Mouse (Mus musculus) cerebellum, postnatal 14 days (tissue): Measurements from ENCODE around the gene Erc2.
A peak's percentile ranks its signal among the peaks of the same experiment; 100 is the strongest.

Experiments used
- DNase-seq, 2 experiments: peaks; one replicate each; pipeline ENCODE4 v3.0.0; 2021; ENCODE audit warnings: mixed read lengths in 2 of 2

The Erc2 gene

DNA sequence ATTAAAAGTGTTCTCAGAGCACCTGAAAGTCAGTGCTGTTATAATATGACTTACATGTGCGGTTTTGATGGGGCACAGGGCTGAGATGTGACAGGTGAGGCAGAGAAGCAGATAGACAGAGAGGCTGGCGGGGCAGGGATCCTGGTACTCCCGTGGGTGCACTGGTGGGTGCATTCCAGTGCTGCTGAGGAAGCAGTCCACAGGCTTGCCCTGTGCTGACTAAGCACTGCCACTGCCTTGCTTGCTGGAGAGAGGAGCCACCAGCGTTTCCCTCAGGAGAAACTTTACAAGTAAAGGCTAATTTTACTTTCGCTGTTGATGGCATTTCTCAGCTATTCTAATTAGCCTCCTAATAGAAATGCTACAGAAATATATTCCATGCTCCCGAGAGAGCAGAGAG lies 45.9 kb downstream of the Erc2 start:
- no peak for DNase-seq

DNA sequence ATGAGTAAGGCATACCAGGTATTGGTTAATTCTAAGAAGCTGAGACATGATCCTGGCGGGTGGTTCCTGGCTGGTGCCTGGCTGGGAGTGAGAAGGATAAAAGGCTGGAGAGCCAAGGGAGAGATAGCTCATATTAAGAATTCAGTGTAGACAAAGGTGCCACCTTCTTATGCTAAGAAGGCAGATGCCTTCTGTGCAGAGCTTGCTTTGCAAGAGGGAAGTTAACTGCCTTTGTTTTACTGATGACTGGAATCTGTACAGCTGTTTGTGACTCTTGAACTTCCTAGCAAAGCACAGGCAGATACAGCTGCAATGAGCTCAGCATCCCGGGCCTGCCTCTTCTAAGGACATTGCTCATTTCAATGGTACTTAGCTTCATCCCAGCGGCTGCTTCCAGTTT lies 47.7 kb downstream of the Erc2 start:
- DNase-seq = no peak

DNA sequence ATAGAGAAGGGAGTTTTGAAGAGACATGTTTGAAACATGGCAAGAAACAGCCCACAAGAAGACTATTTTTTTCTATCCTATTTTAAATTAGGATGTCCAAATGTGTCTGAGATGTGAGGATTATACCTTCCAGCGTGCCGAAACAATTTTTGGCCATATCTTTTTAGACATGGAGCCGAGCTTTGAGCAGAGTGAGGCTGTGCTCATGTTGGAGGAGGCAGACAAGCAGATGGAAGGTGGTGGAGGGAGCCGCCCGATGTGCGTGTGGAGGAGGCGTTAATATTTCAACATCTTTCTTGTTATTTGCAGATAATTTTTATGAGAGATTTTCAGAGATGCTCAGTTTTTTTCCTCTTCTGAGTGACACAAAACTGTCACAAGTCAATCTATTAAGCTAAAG lies 50.5 kb downstream of the Erc2 start:
- no peak for DNase-seq

DNA sequence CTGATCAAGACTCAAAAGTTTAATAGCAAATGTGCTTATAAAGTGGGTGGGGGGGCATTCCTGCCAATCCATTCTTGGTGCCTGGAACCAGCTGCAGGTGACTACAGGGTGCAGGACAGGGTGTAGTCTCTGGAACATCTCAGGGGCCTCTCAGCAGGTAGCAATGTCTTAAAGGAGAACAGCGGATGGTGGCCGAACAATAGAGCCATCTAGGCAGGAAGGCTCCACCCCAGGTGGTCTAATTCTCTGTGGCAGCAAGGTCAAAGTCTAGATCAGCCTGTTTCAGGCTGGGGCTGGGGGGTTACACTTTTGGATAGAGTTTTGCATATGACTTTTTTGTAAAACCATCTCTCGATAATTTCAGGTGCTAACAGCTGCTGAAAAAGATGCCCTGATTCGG lies 51.9 kb downstream of the Erc2 start:
- no peak for DNase-seq

DNA sequence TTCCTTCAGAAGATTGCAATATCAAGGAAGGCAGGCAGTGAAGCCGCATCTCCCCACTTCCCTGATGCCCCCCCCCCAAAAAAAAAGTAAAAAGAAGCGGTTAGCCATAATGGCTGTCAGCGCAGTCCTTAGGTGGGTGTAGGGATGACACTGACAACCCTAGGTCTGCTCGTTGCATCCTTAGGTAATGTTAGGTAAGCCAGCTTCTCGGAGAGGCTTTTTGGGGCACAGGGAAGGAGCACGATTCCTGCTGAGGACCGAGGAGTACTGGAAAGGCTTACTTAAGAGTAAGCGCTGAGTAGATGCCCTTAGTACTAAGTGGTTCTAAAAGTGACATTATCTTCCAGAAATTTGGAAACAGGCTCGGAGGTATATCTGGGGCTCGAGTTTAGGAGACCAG lies 52.3 kb downstream of the Erc2 start:
- no peak for DNase-seq

DNA sequence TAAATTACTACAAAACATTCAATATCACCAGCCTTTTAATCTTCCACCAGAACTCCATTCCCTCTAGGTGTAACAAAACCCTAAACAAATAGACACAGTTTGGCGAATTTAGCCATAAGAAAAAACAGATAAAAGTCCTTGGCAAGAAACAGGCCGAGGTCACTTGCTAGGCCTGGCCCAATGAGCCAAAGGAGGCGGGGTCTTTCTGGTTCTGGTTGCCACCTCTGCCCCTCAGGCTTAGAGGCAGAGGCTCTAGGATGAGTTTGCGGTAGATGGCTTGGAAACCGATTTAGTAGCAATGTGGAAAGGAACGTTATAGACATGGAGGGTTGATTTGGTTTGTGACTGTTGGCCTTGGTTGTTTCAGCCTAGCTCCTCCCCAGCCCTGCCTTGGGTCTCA lies 52.8 kb downstream of the Erc2 start:
- DNase-seq = no peak

DNA sequence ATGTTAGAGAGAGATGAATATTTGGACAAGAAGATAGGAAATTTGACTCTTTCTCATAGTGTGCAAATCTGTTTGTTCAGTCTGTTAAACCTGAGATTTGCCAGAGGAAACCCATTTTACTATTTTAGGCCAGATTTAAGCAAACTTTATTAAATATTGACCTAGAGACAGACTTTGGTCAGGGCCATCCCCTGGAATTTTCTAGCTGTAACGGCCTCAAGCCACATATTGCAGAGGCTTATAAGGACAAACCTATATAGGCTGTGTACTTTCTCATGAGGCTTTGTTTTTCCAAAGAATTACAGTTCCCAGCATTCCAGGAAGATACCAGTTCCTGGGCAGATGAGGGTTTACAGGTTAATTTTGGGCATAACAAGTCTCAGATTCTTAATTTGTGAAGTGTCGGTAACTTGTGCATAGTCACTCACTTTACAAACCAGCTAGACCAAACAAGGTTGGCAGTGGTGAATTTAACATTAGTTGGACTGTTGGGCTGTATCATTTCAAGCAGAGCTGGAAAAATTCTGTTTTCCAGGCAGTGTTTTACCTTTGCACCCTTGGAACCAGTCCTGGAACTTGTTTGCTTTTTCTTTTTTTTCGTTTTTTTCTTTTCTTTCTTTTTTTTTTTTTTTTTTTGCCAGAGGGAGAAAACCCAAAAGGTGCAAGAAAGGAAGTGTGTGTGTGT lies 60.3 kb downstream of the Erc2 start:
- DNase-seq = no peak

DNA sequence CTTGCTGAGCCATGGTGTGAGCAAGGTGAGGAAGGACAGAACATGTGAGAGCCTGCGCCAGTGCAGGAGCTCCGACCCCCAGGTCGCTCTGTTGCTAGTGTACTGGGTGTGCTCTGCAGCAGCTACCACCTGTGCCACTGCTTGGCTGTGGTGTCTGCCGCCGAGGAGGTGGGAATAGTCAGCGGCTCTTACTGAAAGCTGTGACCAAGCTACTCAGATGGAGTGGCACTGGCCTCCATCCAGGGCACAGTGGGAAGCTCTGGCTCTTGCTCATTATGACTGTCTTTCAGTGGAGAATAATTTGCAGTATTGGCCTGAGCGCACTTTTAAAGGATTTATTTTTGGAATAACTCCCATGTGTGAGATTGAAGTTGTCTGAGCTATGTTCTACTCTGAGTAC lies 73.6 kb downstream of the Erc2 start:
- peak; percentile 97 for DNase-seq

DNA sequence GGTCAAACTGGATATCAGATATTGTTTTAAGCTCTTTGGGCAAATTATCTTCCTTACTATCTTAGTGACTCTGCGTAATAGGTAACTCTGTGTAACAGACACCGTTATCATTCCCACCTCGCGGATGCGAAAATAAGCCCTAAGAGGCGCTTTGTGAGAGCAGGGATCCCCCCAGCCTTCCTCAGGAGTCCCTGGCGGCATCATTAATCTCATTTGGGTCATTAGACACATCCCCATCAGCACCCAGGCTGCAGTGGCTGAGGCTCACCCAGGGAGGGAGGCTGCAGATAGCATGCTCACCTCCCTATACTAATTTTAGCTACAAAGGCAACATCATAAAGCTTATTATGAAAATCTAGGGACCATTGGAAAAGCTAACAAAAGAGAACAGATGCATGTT lies 95.1 kb downstream of the Erc2 start:
- DNase-seq = no peak

DNA sequence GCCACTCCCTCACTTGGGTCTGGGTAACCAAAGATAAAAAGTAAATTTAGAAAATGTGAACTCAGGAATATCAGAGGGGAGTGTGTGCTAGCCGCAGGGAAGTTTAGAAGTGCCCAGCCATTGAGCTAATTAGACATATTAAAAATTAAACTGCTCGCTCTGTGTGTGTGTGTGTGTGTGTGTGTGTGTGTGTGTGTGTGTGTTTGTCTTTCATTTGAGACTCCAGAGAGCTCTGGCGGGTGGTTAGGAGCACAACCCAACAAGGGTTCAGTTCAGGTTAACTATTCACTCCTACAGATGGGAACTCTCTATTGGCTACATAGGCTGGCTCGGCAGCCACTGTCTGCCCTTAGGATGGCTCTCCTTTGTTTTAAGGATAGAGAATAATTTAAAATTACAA lies 97.4 kb downstream of the Erc2 start:
- DNase-seq = no peak

DNA sequence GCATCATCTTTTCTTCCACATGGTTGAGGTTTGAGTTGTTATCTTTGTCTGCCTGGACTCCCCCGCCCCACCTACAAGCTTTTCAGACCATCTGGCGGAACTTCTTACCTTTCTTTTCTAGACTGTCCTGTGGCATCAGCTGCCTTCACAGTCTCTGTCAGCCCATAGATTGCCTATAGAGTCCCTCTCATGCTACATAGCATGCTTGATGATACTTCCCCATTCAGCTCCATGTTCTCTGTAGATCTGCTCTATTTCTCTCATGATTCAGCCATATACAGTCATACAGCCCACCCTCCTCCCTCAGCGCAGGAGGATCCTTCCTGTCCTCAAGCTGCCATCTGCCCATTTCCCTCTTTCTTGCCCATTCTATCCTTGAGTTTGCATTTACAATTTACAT lies 98.7 kb downstream of the Erc2 start:
- no peak for DNase-seq

DNA sequence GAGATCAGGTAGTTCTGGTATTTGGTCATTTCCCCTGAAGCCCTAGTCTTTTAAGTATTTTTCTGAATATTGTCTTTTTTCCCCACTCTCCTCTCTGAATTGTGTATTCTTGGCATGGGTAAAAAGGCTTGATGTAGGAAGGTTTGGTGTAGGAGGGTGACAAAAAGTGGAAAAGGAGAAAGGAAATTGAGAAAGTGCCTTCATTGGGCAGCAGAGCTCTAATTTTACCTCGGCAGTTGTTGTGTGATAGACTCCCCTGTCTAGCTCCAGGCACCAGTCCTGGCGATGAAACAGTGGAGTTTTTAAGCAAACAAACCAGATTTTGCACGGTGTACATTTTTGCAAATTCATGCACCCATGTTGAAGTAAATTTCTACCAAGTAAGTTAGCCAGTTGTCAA lies 99.5 kb downstream of the Erc2 start:
- no peak for DNase-seq

DNA sequence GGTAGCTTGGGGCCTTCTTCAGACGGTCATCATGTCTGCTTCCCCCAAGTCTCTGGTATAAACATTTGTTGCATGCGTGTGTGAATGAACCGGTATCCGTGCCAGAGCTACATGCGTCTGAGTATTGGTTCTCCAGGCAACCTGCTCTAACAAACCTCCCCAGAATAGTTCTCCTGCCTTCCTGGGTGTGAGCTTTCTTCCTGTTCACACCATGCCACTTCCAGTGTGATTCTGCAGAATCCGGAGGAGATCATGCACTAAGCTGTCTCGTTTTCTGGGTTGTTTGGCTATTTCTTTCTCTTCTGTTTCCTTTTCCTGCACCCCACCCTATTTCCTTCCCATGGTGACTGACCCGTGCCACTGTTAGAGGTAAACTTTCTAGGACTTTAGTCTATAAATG lies 105.3 kb downstream of the Erc2 start:
- no peak for DNase-seq

DNA sequence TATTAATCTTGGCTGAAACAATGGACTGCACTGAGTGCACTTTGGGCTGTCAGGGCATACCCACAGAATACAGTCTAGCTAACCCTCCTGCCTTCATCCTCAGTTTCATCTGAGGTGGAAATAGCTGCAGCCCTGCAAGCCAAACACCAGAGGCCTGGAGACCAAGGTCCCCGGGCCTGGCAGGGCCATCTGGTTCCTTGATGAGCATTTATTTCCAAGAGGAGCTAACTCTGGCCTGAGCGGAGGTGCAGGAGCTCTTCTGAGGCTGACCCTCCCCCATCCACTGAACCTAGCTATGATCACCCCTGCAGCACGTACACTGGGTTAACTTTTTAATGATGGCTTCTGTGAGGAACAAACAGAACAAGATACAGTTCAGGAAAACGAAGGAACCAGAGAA lies 108.9 kb downstream of the Erc2 start:
- peak in 1 of 2 experiments; percentile 13 for DNase-seq

DNA sequence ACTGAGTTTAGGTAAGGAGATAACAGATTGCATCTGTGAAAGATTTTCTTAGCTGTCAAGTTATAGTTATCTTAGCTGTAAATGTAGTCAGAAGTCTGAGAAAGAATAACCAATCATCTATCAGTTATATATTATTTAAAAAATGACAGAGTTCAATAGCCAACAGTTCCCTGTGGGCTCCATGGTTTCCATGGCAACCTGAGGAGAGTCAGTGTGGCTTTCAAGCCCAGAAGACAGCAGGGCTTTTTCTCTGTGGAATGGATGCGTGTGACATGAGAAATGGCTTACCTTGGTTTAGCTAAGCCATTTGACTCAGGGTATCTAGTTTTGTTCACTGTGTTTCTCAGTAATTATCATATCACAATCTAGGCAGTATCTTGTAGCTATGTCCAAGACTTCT lies 117.2 kb downstream of the Erc2 start:
- DNase-seq = peak in 1 of 2 experiments; percentile 23

DNA sequence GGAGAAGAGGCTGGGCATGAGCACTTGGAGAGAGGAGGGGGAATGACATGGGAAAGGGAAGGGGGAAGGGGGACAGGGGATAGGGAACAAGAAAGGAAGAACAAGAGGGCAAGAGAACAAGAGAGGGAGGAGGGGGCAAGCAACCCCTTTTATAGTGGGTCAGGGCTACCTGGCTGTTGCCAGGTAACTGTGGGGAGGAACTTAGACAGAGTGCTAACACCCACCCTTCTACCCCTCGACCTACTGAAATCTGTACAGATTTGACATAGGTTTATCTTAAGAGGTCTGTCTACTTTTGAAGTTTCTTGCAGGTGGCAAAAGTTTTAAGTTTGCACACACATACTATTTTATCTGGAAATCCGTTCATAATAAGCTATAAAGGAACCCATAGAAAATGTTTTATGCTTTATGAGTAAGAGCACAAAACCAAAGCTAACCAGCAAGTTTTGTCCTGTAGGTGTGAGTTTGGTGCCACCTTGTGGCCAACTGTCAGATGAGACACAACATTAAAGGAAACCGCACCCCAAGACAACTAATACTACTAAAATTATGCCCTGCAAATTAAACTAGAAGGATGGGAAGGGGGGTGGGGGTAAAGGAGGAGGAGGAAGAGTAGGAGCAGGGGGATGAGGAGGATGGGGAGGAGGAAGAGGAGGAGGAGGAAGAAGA lies 119.2 kb downstream of the Erc2 start:
- DNase-seq = peak; percentile 85

DNA sequence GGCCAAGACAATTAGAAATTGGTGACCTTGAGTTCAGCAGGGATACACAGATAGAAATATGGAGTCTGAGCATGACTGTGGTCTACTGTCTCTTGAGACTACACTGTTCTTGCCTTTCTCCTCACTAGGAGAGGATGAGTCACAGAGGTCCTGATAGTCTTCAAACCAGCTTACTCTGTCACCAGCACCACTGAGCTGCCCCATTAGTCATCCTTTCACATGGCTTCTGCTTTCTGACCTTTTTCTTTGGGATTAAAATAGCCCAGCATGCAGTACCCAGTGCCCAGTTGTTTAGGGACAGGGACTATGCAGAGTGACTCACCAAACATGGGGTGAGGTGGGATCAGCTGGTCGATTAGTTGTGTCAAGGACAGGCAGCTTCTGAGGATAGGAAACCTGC lies 132.1 kb downstream of the Erc2 start:
- no peak for DNase-seq

DNA sequence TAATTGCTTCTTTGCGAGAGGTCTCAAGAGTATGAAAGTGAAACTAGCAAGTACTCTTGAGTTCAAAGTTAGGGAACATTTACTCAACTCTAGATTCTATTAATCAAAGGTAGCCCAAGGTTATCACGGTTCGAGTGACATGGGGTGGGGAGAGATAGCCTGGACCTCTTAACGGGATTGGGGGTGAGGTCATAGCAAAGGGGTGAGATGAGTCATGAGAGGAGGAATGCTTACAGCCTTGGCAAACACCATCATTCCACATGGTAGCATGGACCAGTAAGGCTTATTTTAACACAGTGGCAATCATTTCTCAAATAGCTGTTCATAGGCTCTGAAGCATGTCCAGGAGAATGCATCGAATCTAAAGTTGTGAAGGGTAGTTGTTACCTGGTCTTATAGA lies 134.7 kb downstream of the Erc2 start:
- DNase-seq = no peak

DNA sequence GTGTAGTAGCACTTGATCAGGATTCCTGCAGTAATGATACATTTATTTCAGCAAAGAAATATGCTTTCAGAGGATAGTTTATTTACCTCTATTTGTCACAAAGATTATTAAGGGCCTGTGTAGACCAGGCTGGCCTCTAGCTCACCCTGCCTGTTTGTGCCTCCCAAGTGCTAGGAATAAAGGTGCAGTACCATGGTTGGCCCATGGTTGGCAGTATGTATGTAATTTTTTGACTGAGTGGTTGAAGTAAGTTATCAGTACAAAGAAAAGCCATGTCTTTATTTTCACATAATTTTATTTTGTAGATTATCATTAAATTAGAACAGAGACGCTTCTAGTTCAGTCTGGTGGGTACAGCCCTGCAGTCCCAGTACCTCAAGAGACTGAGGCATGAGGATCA lies 136.0 kb downstream of the Erc2 start:
- peak; percentile 33 to 52 for DNase-seq

DNA sequence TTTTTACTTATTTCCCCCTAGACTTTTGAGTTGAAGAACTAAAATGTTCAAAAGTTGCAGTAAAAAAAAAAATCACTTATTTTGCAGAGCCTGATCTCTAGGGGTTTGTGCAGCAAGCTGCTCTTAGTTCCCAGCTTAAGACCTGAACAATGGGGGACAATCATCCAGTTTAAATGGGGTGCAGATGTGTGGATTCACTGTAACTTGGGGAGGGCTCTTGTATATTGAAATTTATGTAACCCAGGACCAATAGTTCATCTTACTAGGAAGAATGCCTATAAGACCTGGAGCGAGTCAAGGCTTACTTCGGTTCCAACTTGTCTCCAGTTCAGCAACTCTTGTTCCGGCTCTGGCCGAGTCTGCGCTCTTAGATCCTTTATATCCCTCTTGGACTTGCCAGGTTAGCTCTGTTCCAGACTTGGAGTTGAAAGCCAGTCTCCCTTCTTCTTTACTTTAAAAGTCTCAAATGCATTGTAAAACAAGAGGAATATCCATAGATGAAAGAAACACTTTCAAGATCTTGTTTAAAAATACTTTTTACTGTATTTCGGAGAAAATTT lies 136.9 kb downstream of the Erc2 start:
- DNase-seq = no peak

DNA sequence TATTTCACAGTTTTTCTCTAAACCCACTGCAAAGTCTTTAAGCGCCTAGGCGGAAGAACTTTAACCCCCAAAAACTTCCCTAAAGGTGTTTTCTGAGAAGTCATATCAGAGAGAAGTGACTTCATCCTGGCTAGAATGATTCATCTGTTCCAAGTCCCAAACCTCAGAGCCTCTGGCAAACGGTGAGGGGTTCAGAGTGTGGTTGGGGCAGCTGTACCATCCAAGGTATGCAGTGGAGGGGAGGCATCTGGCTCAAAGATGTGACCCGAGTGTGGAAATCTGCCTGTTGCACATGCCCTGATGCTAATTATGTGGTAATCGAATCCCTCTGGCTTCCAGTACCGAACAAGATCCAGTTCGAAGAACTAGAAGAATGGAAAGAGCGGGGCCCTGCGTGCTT lies 137.8 kb downstream of the Erc2 start:
- no peak for DNase-seq

DNA sequence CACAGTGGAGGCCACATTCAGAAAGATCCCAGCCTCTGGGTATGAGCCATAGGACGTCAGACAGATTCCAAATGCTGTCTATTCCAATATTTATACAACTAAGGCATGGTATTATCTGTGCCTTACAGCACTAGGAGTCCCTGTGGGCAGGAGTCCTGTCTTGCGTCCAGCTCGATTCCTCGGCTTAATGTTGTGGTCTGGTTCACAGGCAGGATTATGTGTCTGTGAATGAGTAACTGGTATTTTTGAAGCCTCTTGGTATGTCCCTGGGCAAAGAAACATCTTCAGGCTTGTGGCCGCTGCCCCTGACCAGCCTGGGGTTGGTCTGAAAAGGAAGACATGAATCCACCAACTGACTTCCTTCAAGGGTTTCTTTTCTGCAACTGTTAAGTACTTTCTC lies 153.1 kb downstream of the Erc2 start:
- DNase-seq = no peak

DNA sequence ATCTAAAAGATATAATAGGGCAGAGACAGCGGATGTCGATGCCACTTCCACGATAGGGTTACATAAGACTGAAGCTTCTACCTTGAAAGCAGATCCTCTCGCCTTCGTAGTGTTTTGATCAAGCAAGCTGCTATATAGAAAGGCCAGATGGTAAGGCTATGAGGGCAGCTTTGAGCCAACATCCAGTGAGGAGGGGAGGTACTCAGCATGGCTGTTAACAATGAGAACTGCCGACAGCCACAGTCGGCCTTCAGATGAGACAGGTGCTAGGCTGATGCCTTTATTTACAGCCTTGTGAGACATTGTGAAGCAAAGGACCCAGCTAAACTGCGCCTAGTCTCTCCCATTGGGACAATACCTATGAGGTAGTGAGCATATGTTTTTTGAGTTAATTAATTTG lies 156.3 kb downstream of the Erc2 start:
- DNase-seq = peak; percentile 54 to 60

DNA sequence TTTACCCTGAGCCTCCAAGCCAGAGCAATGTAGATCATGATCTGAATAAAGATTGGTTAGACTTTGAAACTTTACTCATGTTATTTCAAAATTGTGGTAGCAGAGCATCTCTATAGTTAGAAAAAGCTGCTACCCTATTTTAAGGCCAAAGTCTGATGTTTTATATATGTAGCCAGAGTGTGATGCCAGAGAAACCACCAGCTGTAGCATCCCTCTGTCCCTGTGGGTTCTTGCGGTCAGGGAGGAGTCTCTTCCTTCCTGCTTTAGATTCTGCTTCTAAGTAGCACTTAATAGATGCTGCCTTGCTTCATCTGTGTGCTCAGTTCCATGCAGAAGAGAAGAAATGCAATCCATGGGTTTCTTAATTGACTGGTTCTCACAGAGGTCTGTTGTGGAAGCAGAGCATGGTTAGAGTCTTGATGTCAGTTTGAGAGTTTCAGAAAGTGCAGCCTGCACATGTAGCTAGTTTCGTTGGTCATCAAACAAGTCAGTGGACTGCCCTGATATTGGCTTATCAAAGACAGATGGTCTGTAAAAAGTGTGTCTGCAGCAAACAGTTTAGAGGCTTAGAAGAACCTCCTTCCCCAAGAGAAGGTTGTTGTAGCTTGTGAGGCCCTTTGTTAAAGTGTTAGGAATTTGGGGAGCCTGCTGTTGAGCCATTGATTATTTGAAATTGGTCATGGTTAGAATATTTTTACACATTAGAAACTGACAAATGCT lies 156.9 kb downstream of the Erc2 start:
- no peak for DNase-seq
